Mouse (Mus musculus) forebrain, embryonic 10.5 days (tissue): ENCODE measurements around the gene Etfbkmt. TPM values are rescaled to one million over a fixed set of nuclear protein-coding genes. Genes with fewer than 3 reads are reported as not detected.

ENCODE experiments used
- DNase-seq: peaks from one replicate; pipeline ENCODE4 v3.0.0-alpha.2; 2017; ENCODE audit warnings: low spot score; ENCODE audit errors: extremely low spot score
- H3K27ac ChIP-seq: fragments of 300-500 bp; sonication (generic); 2 replicates; pipeline ENCODE4 v1.5.1; 2016; ENCODE audit warnings: mild to moderate bottlenecking
- H3K27me3 ChIP-seq: fragments of 300-500 bp; sonication (generic); 2 replicates; pipeline ENCODE4 v1.6.1; 2016; ENCODE audit warnings: mild to moderate bottlenecking; ENCODE audit not compliant: poor library complexity, severe bottlenecking
- H3K36me3 ChIP-seq: fragments of 300-500 bp; sonication (generic); replicated peaks from 2 replicates; pipeline ENCODE4 v1.6.1; 2016; ENCODE audit warnings: mild to moderate bottlenecking, moderate library complexity
- H3K4me1 ChIP-seq: fragments of 300-500 bp; sonication (generic); 2 replicates; pipeline ENCODE4 v1.6.1; 2016
- H3K4me3 ChIP-seq: fragments of 300-500 bp; sonication (generic); 2 replicates; pipeline ENCODE4 v1.5.1; 2016; ENCODE audit warnings: mild to moderate bottlenecking, moderate library complexity
- H3K9me3 ChIP-seq: fragments of 300-500 bp; sonication (generic); 2 replicates; pipeline ENCODE4 v1.6.1; 2016; ENCODE audit warnings: mild to moderate bottlenecking, moderate library complexity
- WGBS: fragments of 180-500 bp; shearing (Covaris S2); methylation state at CpG from one replicate; pipeline ENCODE4 v1.1.7; 2016; 5-methylcytosine and 5-hydroxymethylcytosine counted together
- polyA plus RNA-seq: library from polyadenylated mRNA; unstranded; fragments of >200 nt; fragmentation: Nextera tagmentation; extraction: Ambion mirVana; gene quantifications from 2 replicates; pipeline ENCODE4 v1.2.1, GENCODE M21; 2016

The Etfbkmt gene
- polyA plus RNA-seq: 11.9 and 13.2 TPM in 2 replicates

- peaks cover 24% of the 10 kb centered on the region for H3K4me1 ChIP-seq
- no peak within 1 kb of the TSS for H3K27ac ChIP-seq
- 94% methylated on average over 1 of the region's 1 CpGs for WGBS
- H3K9me3 ChIP-seq: no peaks in the 10 kb centered on the region; the same call in 1 of the 2 replicates
- no peak within 1 kb of the TSS for H3K4me3 ChIP-seq
- no peaks in the 10 kb centered on the region for H3K27me3 ChIP-seq
- H3K36me3 ChIP-seq: peaks cover 14% of the 10 kb centered on the region
- no peak for DNase-seq
Measured at GRCm38 (mm10) chr6:149139471-149139870, at the start of gene Etfbkmt. Gene Etfbkmt, plus strand, starts transcription at chr6:149139849.

- 96% methylated on average over 6 of the region's 6 CpGs for WGBS
- DNase-seq: no peak
- no peak overlapping the region for H3K27ac ChIP-seq
- H3K9me3 ChIP-seq: no peaks in the 10 kb centered on the region
- peaks cover 6% of the 10 kb centered on the region; the same call in 1 of the 2 replicates for H3K36me3 ChIP-seq
- no peaks in the 10 kb centered on the region for H3K27me3 ChIP-seq
- H3K4me1 ChIP-seq: 0 out of 2 replicates have a peak, but pooled peaks cover 3% of the 10 kb centered on the region
- H3K4me3 ChIP-seq: no peak overlapping the region
Measured at GRCm38 (mm10) chr6:149092406-149092805, 47.2 kb upstream of the Etfbkmt start.

GRCm38 (mm10) chr6:149093465-149093864, 46.2 kb upstream of the Etfbkmt start:
- no peak for DNase-seq
- no peak overlapping the region for H3K4me3 ChIP-seq
- H3K27ac ChIP-seq: no peak overlapping the region
- 0 out of 2 replicates have a peak, but pooled peaks cover 3% of the 10 kb centered on the region for H3K4me1 ChIP-seq
- H3K36me3 ChIP-seq: peaks cover 6% of the 10 kb centered on the region; the same call in 1 of the 2 replicates
- no peaks in the 10 kb centered on the region for H3K27me3 ChIP-seq
- 66% methylated on average over 5 of the region's 5 CpGs for WGBS
- H3K9me3 ChIP-seq: no peaks in the 10 kb centered on the region

GRCm38 (mm10) chr6:149094555-149094954, 45.1 kb upstream of the Etfbkmt start:
- 85% methylated on average over 1 of the region's 1 CpGs for whole genome bisulfite sequencing
- DNase-seq: no peak

GRCm38 (mm10) chr6:149095389-149095788, 44.3 kb upstream of the Etfbkmt start:
- H3K27ac ChIP-seq: no peak overlapping the region
- no peak for DNase-seq
- H3K4me3 ChIP-seq: no peak overlapping the region
- H3K9me3 ChIP-seq: no peaks in the 10 kb centered on the region
- WGBS: 86% methylated on average over 6 of the region's 6 CpGs
- H3K27me3 ChIP-seq: no peaks in the 10 kb centered on the region
- peaks cover 6% of the 10 kb centered on the region; the same call in 1 of the 2 replicates for H3K36me3 ChIP-seq
- peaks cover 17% of the 10 kb centered on the region for H3K4me1 ChIP-seq

More at GRCm38 (mm10) chr6:149094555-149094954, 45.1 kb upstream of the Etfbkmt start:
- H3K27me3 ChIP-seq: no peaks in the 10 kb centered on the region
- H3K9me3 ChIP-seq: no peaks in the 10 kb centered on the region
- no peak overlapping the region for H3K27ac ChIP-seq
- H3K36me3 ChIP-seq: peaks cover 6% of the 10 kb centered on the region; the same call in 1 of the 2 replicates
- H3K4me1 ChIP-seq: peaks cover 9% of the 10 kb centered on the region
- no peak overlapping the region for H3K4me3 ChIP-seq

GRCm38 (mm10) chr6:149096233-149096632, 43.4 kb upstream of the Etfbkmt start:
- Histone ChIP-seq H3K4me3 (no peak overlapping the region), H3K27me3 (no peaks in the 10 kb centered on the region), H3K27ac (no peak overlapping the region), H3K4me1 (peaks cover 21% of the 10 kb centered on the region), H3K36me3 (peaks cover 6% of the 10 kb centered on the region; the same call in 1 of the 2 replicates), H3K9me3 (no peaks in the 10 kb centered on the region)
- DNase-seq: no peak
- WGBS: 85% methylated on average over 2 of the region's 2 CpGs

- peaks cover 4% of the 10 kb centered on the region; the same call in 1 of the 2 replicates for H3K27me3 ChIP-seq
- no peaks in the 10 kb centered on the region for H3K9me3 ChIP-seq
- WGBS: 96% methylated on average over 1 of the region's 1 CpGs
- peaks cover 25% of the 10 kb centered on the region for H3K4me1 ChIP-seq
- H3K36me3 ChIP-seq: peaks cover 6% of the 10 kb centered on the region; the same call in 1 of the 2 replicates
- no peak overlapping the region for H3K4me3 ChIP-seq
- H3K27ac ChIP-seq: no peak overlapping the region
- no peak for DNase-seq
Measured at GRCm38 (mm10) chr6:149097276-149097675, 42.4 kb upstream of the Etfbkmt start.

GRCm38 (mm10) chr6:149098993-149099392, 40.7 kb upstream of the Etfbkmt start:
- no peak for DNase-seq
- peaks cover 18% of the 10 kb centered on the region for H3K27me3 ChIP-seq
- no peak overlapping the region for H3K27ac ChIP-seq
- H3K4me3 ChIP-seq: peak overlapping the region; percentile 92; the same call in 1 of the 2 replicates
- peaks cover 25% of the 10 kb centered on the region for H3K4me1 ChIP-seq
- peaks cover 6% of the 10 kb centered on the region; the same call in 1 of the 2 replicates for H3K36me3 ChIP-seq
- H3K9me3 ChIP-seq: no peaks in the 10 kb centered on the region

- DNase-seq: peak; percentile 69
- no peaks in the 10 kb centered on the region for H3K9me3 ChIP-seq
- peaks cover 22% of the 10 kb centered on the region for H3K4me1 ChIP-seq
- peak overlapping the region; percentile 92 for H3K4me3 ChIP-seq
- H3K27me3 ChIP-seq: peaks cover 18% of the 10 kb centered on the region
- peak overlapping the region; percentile 96 for H3K27ac ChIP-seq
- peaks cover 6% of the 10 kb centered on the region; the same call in 1 of the 2 replicates for H3K36me3 ChIP-seq
- WGBS: 2% methylated on average over 52 of the region's 52 CpGs
Measured at GRCm38 (mm10) chr6:149100174-149101075, 39.2 kb upstream of the Etfbkmt start.

GRCm38 (mm10) chr6:149101076-149101942, 38.3 kb upstream of the Etfbkmt start, which contains the start of gene Dennd5b:
Gene Dennd5b, minus strand, starts transcription at chr6:149101680.
- Histone ChIP-seq H3K36me3 (0 out of 2 replicates have a peak, but pooled peaks cover 3% of the 10 kb centered on the region), H3K27ac (peak within 1 kb of the TSS; percentile 96), H3K9me3 (no peaks in the 10 kb centered on the region), H3K27me3 (peaks cover 18% of the 10 kb centered on the region), H3K4me1 (peaks cover 22% of the 10 kb centered on the region), H3K4me3 (peak within 1 kb of the TSS; percentile 92)
- peak; percentile 72 for DNase-seq
- under 1% methylated on average over 115 of the region's 124 CpGs for WGBS

GRCm38 (mm10) chr6:149101943-149102243, 37.8 kb upstream of the Etfbkmt start:
- H3K4me1 ChIP-seq: peaks cover 22% of the 10 kb centered on the region
- peak overlapping the region; percentile 96 for H3K27ac ChIP-seq
- DNase-seq: no peak
- H3K4me3 ChIP-seq: peak overlapping the region; percentile 92
- H3K36me3 ChIP-seq: 0 out of 2 replicates have a peak, but pooled peaks cover 3% of the 10 kb centered on the region
- peaks cover 18% of the 10 kb centered on the region for H3K27me3 ChIP-seq
- H3K9me3 ChIP-seq: no peaks in the 10 kb centered on the region
- WGBS: 16% methylated on average over 7 of the region's 7 CpGs

GRCm38 (mm10) chr6:149103451-149103850, 36.2 kb upstream of the Etfbkmt start:
- peaks cover 22% of the 10 kb centered on the region for H3K4me1 ChIP-seq
- H3K27me3 ChIP-seq: peaks cover 18% of the 10 kb centered on the region
- no peaks in the 10 kb centered on the region for H3K9me3 ChIP-seq
- no peak for DNase-seq
- no peak overlapping the region for H3K27ac ChIP-seq
- H3K4me3 ChIP-seq: no peak overlapping the region
- H3K36me3 ChIP-seq: no peaks in the 10 kb centered on the region
- WGBS: 96% methylated on average over 1 of the region's 1 CpGs
